Mouse (Mus musculus) left cerebral cortex, adult 18-20 months (tissue): ENCODE results near the gene Ranbp3. TPM values are rescaled to one million over a fixed set of nuclear protein-coding genes. Genes with fewer than 3 reads are reported as not detected.
A peak's percentile ranks its signal among the peaks of the same experiment; 100 is the strongest.

Source experiments
- DNase-seq, 2 experiments: peaks; one replicate each; pipeline ENCODE4 v3.0.0; 2021 to 2022; ENCODE audit warnings: low spot score in 2 of 2, mixed read lengths in 1 of 2
- total RNA-seq, 2 experiments: library from RNA; stranded (reverse); gene quantifications; 2 replicates each; pipeline ENCODE4 v1.2.3; 2021

Ranbp3 gene
- total RNA-seq, 2 experiments from 2014 or later = 89.7 to 91.2 TPM

GRCm38 (mm10) chr17:56723419-56724161 is 50.5 kb downstream of the Ranbp3 start:
- no peak for DNase-seq

- no peak for DNase-seq
Observed at GRCm38 (mm10) chr17:56727029-56727649, 54.0 kb downstream of the Ranbp3 start.

- no peak for DNase-seq
Observed at GRCm38 (mm10) chr17:56727659-56728058, 54.6 kb downstream of the Ranbp3 start.

- DNase-seq = no peak
Observed at GRCm38 (mm10) chr17:56728117-56728516, 55.0 kb downstream of the Ranbp3 start.

- DNase-seq = no peak
Observed at GRCm38 (mm10) chr17:56729151-56729550, 56.1 kb downstream of the Ranbp3 start.

GRCm38 (mm10) chr17:56729656-56730055 is 56.6 kb downstream of the Ranbp3 start:
- no peak for DNase-seq

GRCm38 (mm10) chr17:56736534-56736933 is 63.4 kb downstream of the Ranbp3 start:
- DNase-seq = no peak

GRCm38 (mm10) chr17:56738221-56738620 is 65.1 kb downstream of the Ranbp3 start:
- no peak for DNase-seq

DNA sequence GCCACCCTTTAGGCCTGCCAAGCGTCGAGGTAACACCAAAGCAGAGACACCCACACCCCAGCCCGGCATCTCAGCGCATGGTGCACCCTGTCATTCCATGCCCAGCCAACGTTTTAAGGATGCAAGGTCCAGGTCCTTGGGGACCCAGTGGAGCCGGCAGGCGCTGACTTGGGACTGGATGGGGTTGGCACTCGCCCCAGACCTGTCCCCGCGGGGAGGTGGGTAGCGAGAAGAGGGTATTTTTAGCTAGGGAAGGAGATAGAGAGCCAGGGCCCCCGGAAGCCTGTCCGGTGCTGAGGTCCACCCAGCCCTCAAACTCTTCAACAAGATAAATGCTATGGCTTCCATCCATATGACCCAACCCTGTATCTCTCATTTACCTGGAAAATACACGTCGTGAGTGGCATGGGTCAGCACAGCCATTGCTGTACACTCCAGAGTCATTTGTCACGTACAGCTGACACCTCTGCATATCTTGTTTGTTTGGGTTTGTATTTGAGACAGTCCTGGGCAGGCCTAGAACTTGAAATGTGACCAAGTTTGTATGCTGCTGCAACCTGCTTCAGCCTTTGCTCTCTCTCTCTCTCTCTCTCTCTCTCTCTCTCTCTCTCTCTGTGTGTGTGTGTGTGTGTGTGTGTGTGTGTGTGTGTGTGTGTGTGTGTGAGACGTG is 67.2 kb downstream of the Ranbp3 start:
- DNase-seq = no peak

DNA sequence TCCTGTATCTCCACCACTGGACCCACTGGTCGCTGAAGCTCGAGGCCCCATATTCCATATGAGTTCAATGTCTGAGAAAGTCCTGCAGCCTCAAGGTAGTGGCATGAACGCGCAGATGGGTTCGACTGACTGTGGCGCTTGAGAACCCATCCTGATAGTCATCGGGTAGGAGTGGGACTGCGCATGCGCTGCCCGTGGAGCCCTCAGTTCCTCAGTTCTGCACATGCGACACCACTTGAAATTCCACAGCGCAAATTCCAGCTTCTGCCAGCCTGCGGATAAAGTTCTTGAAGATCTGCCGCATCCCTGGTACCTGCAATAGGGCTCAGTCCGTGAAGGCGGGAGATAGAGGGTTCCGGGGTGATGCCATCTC is 67.7 kb downstream of the Ranbp3 start:
- DNase-seq = no peak

DNA sequence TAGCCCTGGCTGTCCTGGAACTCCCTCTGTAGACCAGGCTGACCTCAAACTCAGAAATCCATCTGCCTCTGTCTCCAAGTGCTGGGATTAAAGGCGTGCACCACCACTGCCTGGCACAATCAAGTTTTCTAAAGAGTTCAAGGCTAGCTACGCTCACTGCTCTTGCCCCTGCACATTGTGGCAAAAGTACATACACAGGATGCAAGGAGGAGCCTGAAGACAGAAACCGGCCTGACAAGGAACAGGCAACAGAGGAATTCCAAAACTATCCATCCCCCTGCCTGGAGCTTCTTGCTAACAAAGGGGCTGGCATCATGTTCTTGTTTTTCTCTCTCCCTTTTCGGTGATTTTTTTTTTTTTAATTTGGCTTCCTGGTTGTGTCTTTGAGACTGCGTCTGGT is 71.1 kb downstream of the Ranbp3 start:
- DNase-seq = no peak

DNA sequence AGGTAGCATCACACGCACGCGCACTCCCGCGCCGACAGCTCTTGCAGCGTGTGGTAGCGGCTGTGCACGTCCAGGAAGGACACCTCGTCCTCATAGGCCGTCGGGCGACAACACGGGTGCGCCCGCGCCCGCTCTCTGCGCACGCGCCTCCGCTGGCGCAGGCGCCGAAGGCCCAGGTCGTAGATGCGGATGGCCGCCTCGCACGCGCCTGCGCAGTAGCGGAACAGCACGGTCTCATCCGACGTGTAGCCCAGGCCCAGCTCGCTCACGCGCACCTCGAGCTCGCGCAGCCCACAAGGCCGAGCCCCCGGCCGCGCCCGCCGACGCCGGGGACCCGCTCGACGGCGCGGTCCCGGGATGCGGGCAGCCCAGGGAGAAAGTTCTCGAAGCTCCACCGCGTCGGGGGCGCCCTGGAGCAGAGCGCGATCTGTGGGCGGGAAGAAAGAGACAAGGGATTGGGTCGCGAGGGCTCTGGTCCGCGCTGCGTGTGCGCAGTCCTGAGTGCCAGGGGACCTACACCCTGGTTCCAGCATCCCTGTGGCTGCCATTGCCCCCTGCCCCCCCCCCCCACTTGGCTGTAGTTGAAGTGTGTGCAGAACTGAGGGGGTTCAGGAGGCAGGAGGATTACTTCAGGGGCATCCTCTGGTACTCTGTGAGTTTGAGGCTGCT is 78.4 kb downstream of the Ranbp3 start:
- DNase-seq = no peak

DNA sequence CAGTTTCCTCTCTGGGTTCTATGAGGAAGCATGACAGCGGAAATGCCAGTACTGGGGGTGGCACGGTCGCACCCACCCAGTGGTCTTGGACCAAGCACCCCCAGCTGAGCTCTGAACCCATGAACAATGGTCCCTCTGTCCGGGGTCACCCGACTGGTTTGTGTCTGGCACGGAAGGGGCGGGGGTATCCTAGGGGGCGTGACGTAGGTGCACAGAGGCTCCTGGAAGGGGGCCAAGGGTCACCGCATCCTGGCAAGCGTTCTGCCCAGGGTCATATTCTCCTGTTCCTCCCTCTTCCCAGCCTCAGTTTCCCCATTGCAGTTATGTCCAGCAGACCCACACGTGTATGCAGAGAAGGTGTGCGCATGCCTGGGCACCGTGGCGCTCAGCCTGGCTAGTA is 80.4 kb downstream of the Ranbp3 start:
- no peak for DNase-seq

DNA sequence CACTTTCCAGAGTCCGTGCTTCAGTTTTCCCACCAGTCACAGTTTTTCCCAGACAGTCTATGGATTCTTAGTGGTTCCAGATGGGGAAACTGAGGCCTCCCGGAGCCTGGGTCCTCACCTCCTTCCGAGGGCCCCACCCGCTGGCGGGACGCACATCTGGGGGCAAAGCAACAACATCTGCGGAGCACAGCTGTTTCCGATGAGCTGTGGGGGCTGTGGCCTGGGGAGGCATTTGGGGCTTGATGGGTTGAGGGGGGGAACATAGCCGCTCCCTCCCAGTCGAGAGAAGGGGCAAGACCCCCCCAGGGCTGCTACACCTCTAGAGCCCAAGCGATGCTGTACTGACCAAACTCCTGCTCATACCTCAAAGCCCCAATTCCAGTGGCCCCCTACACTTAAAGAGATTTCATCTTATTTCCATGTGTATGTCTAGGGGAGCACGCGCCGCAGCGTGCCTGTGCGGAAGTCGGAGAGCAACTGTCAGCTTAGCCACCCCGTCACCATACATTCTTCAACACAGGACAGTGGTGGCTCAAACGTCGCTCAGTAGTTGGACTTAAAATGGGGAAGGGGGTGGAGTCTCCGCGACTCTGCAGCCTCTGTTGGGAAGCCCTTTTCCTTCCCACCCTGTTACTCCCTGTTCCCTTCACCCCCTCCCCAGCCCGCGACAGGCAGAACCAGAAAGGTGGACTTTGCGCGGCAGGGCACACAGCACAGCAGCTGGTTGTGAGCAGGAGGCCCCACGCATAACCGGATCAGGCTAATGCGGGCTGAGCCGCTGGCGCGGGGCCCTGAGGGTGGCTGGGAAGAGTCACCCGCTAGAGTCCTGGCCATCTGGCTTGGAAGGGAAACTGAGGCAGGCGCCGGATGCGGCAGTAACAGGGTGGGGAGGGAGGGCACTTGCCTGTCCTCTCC is 81.4 kb downstream of the Ranbp3 start:
- no peak for DNase-seq

DNA sequence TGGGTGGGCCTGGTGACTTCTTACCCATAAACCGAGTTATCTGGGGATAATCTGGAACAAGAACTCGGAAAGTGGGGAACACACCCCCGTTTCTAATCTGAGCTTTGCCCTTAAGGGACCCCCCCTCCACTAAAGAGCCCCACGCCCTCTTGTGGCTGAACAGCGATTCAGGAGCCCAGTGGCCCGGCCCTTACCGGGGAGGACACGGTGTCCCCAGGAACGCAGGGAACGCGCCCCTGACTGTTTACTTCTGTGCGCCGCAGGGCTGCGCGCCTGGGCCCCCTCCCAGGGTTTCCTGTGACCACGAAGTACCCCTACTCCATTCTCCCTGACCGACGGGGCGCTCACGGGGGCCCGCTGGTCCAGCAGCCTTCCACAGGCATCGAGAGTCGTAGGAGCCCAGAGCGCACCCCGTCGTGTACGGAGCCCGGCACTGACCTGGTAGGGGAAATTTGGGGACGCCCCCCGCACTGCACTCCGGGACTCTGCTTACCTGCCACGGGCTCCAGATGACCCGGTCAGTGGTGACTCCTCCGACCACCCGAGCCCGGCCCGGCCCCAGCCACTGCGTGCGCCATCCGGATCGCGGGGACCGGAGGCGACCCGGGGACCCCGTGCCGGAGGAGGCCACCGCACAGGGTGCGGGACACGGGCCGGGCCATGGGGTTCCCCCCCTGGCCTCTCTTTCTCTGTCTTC is 83.8 kb downstream of the Ranbp3 start:
- DNase-seq = no peak

- DNase-seq = peak; percentile 66 to 68
Observed at GRCm38 (mm10) chr17:56757416-56758123, 84.5 kb downstream of the Ranbp3 start, which contains the start of gene Nrtn. TSS of gene Nrtn (minus strand) at chr17:56757530.

DNA sequence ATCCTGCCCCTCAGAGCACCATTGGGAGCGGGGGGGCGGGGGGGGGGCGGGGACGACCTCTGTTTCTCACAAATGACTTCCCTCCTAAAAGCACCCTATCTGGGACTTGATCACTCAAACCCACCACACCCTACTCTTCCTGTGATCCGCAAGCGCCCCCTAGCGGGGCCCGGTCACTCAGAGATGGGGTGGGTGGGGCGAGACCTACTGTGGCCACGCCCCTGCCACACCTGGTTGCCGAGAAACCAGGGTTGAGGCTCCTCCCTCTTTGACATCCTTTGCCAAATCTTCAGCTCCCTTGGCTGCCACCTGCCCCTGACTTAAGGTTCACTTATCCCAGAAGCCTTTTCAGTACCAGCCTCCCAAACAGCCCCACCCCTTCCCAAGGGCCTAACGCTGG is 85.0 kb downstream of the Ranbp3 start:
- peak; percentile 56 to 60 for DNase-seq

GRCm38 (mm10) chr17:56759261-56759660 is 86.2 kb downstream of the Ranbp3 start:
- no peak for DNase-seq

DNA sequence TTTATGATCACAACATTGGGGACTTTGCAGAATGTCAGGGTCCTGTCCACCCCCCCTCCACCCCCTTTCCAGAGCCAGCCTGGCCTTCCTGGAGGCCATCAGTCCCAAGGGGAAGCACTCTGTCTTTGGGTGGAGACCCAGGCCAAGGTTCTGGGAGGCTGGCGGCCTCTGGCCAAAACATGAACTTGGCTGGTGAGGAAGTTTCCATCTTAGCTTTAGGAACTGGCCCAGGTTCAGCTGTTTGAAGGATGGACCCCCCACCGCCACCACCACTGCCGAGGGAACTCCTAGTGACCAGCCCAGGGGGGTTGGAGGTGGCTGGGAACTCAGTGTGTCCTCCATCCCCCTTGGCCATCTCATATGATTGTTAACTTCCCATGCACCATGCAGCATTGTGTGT is 88.0 kb downstream of the Ranbp3 start:
- no peak for DNase-seq
